Mouse (Mus musculus): ENCODE data around the gene Fcamr. TPM values are rescaled to one million over a fixed set of nuclear protein-coding genes. Genes with fewer than 3 reads are reported as not detected.

Fcamr gene
- polyA plus RNA-seq (2016; fragmentation: Nextera tagmentation; extraction: Ambion mirVana) = not detected in 2 replicates

DNA sequence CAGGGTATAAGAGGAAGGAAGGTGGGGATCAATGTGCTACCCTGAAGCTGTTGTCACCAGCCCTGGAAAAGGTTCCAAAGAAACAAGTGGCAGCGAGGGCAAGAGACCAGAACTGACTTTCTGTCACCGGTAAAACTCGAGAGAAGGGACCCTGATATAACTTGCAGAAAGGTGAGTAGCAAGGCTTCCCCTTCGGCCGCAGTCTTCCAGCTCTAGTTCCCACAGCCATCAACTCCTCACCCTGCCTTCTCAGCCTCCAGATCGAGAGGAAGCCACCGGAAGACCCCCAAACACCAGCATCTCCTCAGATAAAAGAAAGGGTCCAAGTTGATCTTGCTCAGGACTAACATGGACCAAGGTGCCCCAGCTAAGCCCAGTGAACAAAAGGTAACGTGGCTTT, at the start of gene Fcamr:
Gene Fcamr (plus strand): TSS at position 301 of the 400 bp plus-strand sequence.
- Histone ChIP-seq H3K4me3 (no peak within 1 kb of the TSS), H3K4me1 (no peaks in the 10 kb centered on the region), H3K9ac (replicated peaks) (no peak within 1 kb of the TSS), H3K9me3 (no peaks in the 10 kb centered on the region), H3K4me2 (replicated peaks) (no peak within 1 kb of the TSS), H3K27me3 (no peaks in the 10 kb centered on the region), H3K36me3 (no peaks in the 10 kb centered on the region), H3K27ac (replicated peaks) (no peak within 1 kb of the TSS)
- ATAC-seq (ENCODE audit: low FRiP score, low read depth) = no peak
- WGBS = 85% methylated on average over 8 of the region's 8 CpGs

DNA sequence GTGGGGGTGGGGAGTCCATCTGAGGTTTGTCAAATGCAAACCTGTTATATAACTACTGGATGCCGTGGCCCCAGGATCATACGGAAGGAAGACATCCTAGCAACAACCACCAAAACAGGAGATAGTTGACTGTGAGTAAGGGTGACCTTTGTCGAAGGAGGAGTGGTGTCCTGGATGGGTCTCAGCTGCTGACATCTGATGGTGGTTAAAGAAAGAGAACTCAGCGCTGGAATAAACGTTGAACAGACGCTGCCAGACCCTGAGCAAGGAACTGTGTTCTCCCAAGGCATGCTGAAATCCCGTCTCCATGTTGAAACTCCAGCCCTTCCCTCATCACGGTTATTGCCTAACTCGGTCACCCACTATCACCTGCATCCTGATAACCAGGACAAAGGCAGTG, 41.0 kb upstream of the Fcamr start:
- Histone ChIP-seq H3K9ac (replicated peaks) (no peak overlapping the region), H3K4me1 (no peaks in the 10 kb centered on the region), H3K4me2 (replicated peaks) (no peak overlapping the region), H3K36me3 (no peaks in the 10 kb centered on the region), H3K27ac (replicated peaks) (no peak overlapping the region), H3K9me3 (no peaks in the 10 kb centered on the region), H3K4me3 (no peak overlapping the region), H3K27me3 (no peaks in the 10 kb centered on the region)
- no peak for ATAC-seq (ENCODE audit: low FRiP score, low read depth)
- WGBS = 84% methylated on average over 9 of the region's 9 CpGs

- no peak overlapping the region for H3K4me2 ChIP-seq (replicated peaks)
- ATAC-seq (ENCODE audit: low FRiP score, low read depth) = no peak
- H3K27me3 ChIP-seq = no peaks in the 10 kb centered on the region
- H3K36me3 ChIP-seq = no peaks in the 10 kb centered on the region
- H3K9ac ChIP-seq (replicated peaks) = no peak overlapping the region
- no peak overlapping the region for H3K27ac ChIP-seq (replicated peaks)
- no peaks in the 10 kb centered on the region for H3K4me1 ChIP-seq
- H3K4me3 ChIP-seq = no peak overlapping the region
- no peaks in the 10 kb centered on the region for H3K9me3 ChIP-seq
- WGBS = 88% methylated on average over 1 of the region's 1 CpGs
Observed at GRCm38 (mm10) chr1:130761597-130761996, 39.1 kb upstream of the Fcamr start.

- Histone ChIP-seq H3K27ac (replicated peaks) (no peak overlapping the region), H3K9ac (replicated peaks) (no peak overlapping the region), H3K4me3 (no peak overlapping the region), H3K27me3 (no peaks in the 10 kb centered on the region), H3K4me2 (replicated peaks) (no peak overlapping the region), H3K36me3 (no peaks in the 10 kb centered on the region), H3K9me3 (no peaks in the 10 kb centered on the region), H3K4me1 (no peaks in the 10 kb centered on the region)
- 90% methylated on average over 3 of the region's 3 CpGs for WGBS
- ATAC-seq (ENCODE audit: low FRiP score, low read depth) = no peak
Observed at GRCm38 (mm10) chr1:130762045-130762760, 38.5 kb upstream of the Fcamr start.

GRCm38 (mm10) chr1:130764027-130764461, 36.7 kb upstream of the Fcamr start:
- Histone ChIP-seq H3K4me1 (no peaks in the 10 kb centered on the region), H3K4me2 (replicated peaks) (no peak overlapping the region), H3K9ac (replicated peaks) (no peak overlapping the region), H3K9me3 (no peaks in the 10 kb centered on the region), H3K27ac (replicated peaks) (no peak overlapping the region), H3K36me3 (no peaks in the 10 kb centered on the region), H3K4me3 (no peak overlapping the region), H3K27me3 (no peaks in the 10 kb centered on the region)
- no peak for ATAC-seq (ENCODE audit: low FRiP score, low read depth)
- WGBS = 85% methylated on average over 12 of the region's 12 CpGs

DNA sequence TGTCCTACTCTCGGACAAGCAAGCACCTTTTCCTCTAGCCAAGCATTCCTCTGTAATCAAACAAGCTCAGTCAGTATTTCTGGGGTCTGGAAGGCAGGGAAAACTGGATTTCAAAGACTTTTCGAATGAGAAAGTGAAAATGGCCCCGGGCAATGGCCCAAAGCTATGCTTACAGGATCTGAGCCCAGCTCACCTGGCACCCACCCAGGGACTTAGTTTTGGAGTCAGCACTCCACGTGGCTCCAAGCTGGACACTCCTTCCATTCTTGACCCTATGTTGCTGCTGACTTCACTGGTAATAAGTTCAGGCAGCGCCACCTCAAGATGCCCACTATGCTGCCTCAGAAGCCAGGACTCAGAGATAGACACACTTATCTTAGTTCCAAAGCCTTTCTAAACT, 33.6 kb upstream of the Fcamr start:
- Histone ChIP-seq H3K4me2 (replicated peaks) (no peak overlapping the region), H3K27me3 (no peaks in the 10 kb centered on the region), H3K27ac (replicated peaks) (no peak overlapping the region), H3K9ac (replicated peaks) (no peak overlapping the region), H3K4me1 (no peaks in the 10 kb centered on the region), H3K36me3 (no peaks in the 10 kb centered on the region), H3K4me3 (no peak overlapping the region), H3K9me3 (no peaks in the 10 kb centered on the region)
- ATAC-seq (ENCODE audit: low FRiP score, low read depth) = no peak
- 85% methylated on average over 5 of the region's 5 CpGs for WGBS

- no peak overlapping the region for H3K9ac ChIP-seq (replicated peaks)
- no peaks in the 10 kb centered on the region for H3K36me3 ChIP-seq
- no peaks in the 10 kb centered on the region for H3K9me3 ChIP-seq
- whole genome bisulfite sequencing = 85% methylated on average over 2 of the region's 2 CpGs
- H3K27ac ChIP-seq (replicated peaks) = no peak overlapping the region
- no peaks in the 10 kb centered on the region for H3K27me3 ChIP-seq
- H3K4me3 ChIP-seq = no peak overlapping the region
- no peaks in the 10 kb centered on the region for H3K4me1 ChIP-seq
- H3K4me2 ChIP-seq (replicated peaks) = no peak overlapping the region
- no peak for ATAC-seq (ENCODE audit: low FRiP score, low read depth)
Observed at GRCm38 (mm10) chr1:130769925-130770324, 30.8 kb upstream of the Fcamr start.

DNA sequence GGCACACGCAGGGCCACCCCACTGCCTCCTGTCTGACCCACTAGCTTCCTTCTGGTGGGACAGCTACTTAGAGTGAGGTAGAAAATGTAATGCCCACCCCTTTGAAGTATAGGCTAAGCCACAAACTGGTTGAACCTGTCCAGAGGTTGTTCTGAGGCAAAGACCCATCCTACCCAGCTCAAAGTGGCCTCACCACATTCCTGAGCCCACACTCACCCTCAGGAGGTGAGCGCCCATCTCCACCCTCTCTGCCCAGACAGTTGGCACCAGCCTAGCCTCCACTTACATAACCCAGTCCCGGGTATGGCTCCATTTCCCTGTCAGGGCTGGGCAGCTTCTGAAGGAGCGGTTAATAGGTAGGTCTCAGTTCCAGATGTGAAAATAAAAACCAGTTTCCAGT, 30.2 kb upstream of the Fcamr start:
- H3K27me3 ChIP-seq = no peaks in the 10 kb centered on the region
- no peaks in the 10 kb centered on the region for H3K9me3 ChIP-seq
- no peak overlapping the region for H3K9ac ChIP-seq (replicated peaks)
- no peaks in the 10 kb centered on the region for H3K36me3 ChIP-seq
- no peak overlapping the region for H3K4me2 ChIP-seq (replicated peaks)
- H3K27ac ChIP-seq (replicated peaks) = no peak overlapping the region
- no peak overlapping the region for H3K4me3 ChIP-seq
- ATAC-seq (ENCODE audit: low FRiP score, low read depth) = no peak; the same call in 1 of the 2 replicates
- no peaks in the 10 kb centered on the region for H3K4me1 ChIP-seq
- WGBS = 89% methylated on average over 4 of the region's 4 CpGs

DNA sequence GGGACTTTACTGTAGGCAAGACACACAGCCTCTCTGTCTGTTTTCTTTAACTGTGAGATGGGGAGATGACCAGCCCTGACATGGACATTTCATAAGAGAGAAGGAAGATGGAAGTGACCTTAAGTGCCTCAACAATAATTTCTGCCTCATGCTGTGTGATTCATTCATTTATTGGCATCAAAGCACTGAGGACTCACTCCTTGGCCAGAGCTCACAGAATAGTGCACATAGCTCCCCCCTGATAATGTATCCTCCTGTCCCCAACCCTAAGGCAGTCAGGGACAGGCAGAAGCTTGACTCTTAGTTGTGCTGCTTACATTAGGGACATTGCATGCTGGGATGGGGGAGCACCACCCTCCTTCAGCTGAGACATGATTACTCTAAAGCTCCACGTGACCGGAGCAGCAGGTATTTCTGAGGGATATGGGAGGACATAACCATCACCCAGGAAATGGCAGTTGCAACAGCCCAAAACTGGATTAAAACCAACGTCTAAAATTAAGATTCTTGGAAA, 29.7 kb upstream of the Fcamr start:
- 81% methylated on average over 3 of the region's 3 CpGs for WGBS
- no peaks in the 10 kb centered on the region for H3K9me3 ChIP-seq

GRCm38 (mm10) chr1:130775234-130775633, 25.5 kb upstream of the Fcamr start:
- ATAC-seq (ENCODE audit: low FRiP score, low read depth) = 0 out of 2 replicates have a peak, but pooled peaks have one; percentile 38
- H3K4me2 ChIP-seq (replicated peaks) = no peak overlapping the region
- H3K4me3 ChIP-seq = no peak overlapping the region
- H3K36me3 ChIP-seq = no peaks in the 10 kb centered on the region
- no peaks in the 10 kb centered on the region for H3K9me3 ChIP-seq
- no peak overlapping the region for H3K9ac ChIP-seq (replicated peaks)
- peak overlapping the region; percentile 16; the same call in 1 of the 2 replicates for H3K27ac ChIP-seq (replicated peaks)
- 0 out of 2 replicates have a peak, but pooled peaks cover 4% of the 10 kb centered on the region for H3K4me1 ChIP-seq
- no peaks in the 10 kb centered on the region for H3K27me3 ChIP-seq
- WGBS = 37% methylated on average over 2 of the region's 2 CpGs

More for the DNA sequence above, 29.7 kb upstream of the Fcamr start:
- no peaks in the 10 kb centered on the region for H3K27me3 ChIP-seq
- no peaks in the 10 kb centered on the region for H3K36me3 ChIP-seq
- H3K4me1 ChIP-seq = 0 out of 2 replicates have a peak, but pooled peaks cover 4% of the 10 kb centered on the region
- ATAC-seq (ENCODE audit: low FRiP score, low read depth) = no peak
- no peak overlapping the region for H3K27ac ChIP-seq (replicated peaks)
- no peak overlapping the region for H3K4me3 ChIP-seq
- no peak overlapping the region for H3K9ac ChIP-seq (replicated peaks)
- H3K4me2 ChIP-seq (replicated peaks) = no peak overlapping the region

DNA sequence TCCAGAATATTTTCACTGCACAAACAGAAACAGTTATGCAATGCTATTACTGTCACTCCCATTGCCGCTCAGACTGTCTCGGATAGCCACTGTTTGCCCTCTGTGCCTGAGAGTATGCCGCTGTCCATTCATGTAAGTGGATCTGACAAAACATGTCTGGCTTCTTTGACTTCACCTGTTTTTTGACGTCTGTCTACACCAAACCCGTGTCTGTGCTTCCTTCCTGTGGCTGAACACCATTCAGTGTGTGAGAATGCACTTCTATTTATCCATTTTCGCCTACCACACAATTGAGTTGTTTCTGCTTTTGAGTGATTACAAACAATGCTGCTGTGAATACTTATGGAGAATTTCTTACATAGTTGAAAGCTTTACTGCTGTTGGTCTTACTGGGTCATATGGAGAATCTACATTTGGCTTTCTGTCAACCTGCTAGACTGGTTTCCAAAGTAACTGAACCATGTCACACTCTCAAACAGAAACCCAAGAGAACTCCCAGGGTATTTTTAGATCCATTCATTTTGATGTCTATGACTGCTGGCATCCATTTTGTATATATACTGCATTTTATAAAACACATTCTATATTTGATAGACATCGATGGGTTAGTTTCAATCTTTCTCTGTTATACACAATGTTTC, 24.9 kb upstream of the Fcamr start:
- 77% methylated on average over 7 of the region's 7 CpGs for WGBS
- no peak overlapping the region for H3K27ac ChIP-seq (replicated peaks)
- H3K9ac ChIP-seq (replicated peaks) = no peak overlapping the region
- no peaks in the 10 kb centered on the region for H3K27me3 ChIP-seq
- ATAC-seq (ENCODE audit: low FRiP score, low read depth) = no peak
- 0 out of 2 replicates have a peak, but pooled peaks cover 4% of the 10 kb centered on the region for H3K4me1 ChIP-seq
- no peaks in the 10 kb centered on the region for H3K36me3 ChIP-seq
- H3K4me2 ChIP-seq (replicated peaks) = no peak overlapping the region
- H3K9me3 ChIP-seq = no peaks in the 10 kb centered on the region
- no peak overlapping the region for H3K4me3 ChIP-seq

DNA sequence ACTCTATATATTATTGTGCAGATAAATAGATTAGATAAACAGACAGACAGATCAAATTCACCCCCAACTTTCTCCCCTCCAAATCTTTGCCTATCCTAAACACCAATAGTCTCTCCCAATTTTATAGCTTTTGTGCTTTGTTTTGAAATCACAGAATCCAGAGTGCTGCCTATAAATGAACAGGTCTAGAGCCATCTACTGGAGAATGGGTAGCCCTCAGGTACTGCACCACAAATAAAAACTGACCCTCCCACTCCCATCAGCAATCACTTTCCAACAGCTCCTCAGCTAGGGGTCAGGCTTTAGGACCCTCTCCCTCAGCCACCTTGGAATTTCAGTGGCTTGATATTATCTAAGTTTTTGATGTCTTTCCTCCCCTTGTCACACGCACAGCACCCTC, 24.1 kb upstream of the Fcamr start:
- Histone ChIP-seq H3K4me3 (no peak overlapping the region), H3K4me2 (replicated peaks) (no peak overlapping the region), H3K27me3 (no peaks in the 10 kb centered on the region), H3K9me3 (no peaks in the 10 kb centered on the region), H3K36me3 (no peaks in the 10 kb centered on the region), H3K9ac (replicated peaks) (no peak overlapping the region), H3K4me1 (0 out of 2 replicates have a peak, but pooled peaks cover 4% of the 10 kb centered on the region), H3K27ac (replicated peaks) (no peak overlapping the region)
- WGBS = 83% methylated on average over 1 of the region's 1 CpGs
- no peak for ATAC-seq (ENCODE audit: low FRiP score, low read depth)
